17 mouse cellular contexts compared by ENCODE assay signal in genomic region chr9:55371908-55372307, GRCm38 (mm10). TPM values are rescaled to one million over a fixed set of nuclear protein-coding genes. Genes with fewer than 3 reads are reported as not detected.
"Had no signal": no experiment of that assay in that cellular context is flagged by ENCODE, and none has a peak within 500 bp of the region (broad histone marks: within the 10 kb centered on the region; RNA-seq: fewer than 3 reads in every experiment).

No protein-coding gene starts in this region.

- H3K4me2 ChIP-seq: limb, embryonic 12.5 days; liver, embryonic 15.5 days; neural tube, embryonic 12.5 days; stomach, embryonic 15.5 days had no signal

- H3K4me3 ChIP-seq: limb, embryonic 12.5 days; liver, embryonic 15.5 days; midbrain, embryonic 10.5 days; neural tube, embryonic 12.5 days; stomach, embryonic 15.5 days had no signal

- H3K9me3 ChIP-seq: limb, embryonic 12.5 days; liver, embryonic 15.5 days; midbrain, embryonic 10.5 days; neural tube, embryonic 12.5 days; stomach, embryonic 15.5 days had no signal

- H3K9ac ChIP-seq: limb, embryonic 12.5 days; liver, embryonic 15.5 days; neural tube, embryonic 12.5 days; stomach, embryonic 15.5 days had no signal

- DNase-seq: kidney, adult 9 months; kidney, postnatal 10 days; liver; lung, adult 2 months; lung, postnatal 10 days; lung, postnatal 4 days; midbrain, embryonic 14.5 days; right cerebral cortex, postnatal 14 days; thymus, adult 2 months; thymus, postnatal 25 days had no signal

- H3K36me3 ChIP-seq: limb, embryonic 12.5 days; liver, embryonic 15.5 days; midbrain, embryonic 10.5 days; neural tube, embryonic 12.5 days; stomach, embryonic 15.5 days had no signal

- H3K27ac ChIP-seq: limb, embryonic 12.5 days; liver, embryonic 15.5 days; midbrain, embryonic 10.5 days; neural tube, embryonic 12.5 days; stomach, embryonic 15.5 days had no signal

- H3K4me1 ChIP-seq: limb, embryonic 12.5 days; liver, embryonic 15.5 days; midbrain, embryonic 10.5 days; neural tube, embryonic 12.5 days; stomach, embryonic 15.5 days had no signal

- H3K27me3 ChIP-seq: limb, embryonic 12.5 days; liver, embryonic 15.5 days; neural tube, embryonic 12.5 days; stomach, embryonic 15.5 days had no signal

RNA-seq across cellular contexts. Expression of gene Tmem266, which starts 45.2 kb away (rescaled TPM):
- total RNA-seq: megakaryocyte, adult 5-6 weeks; monocyte, adult 5-6 weeks had no signal
- polyA plus RNA-seq: liver, embryonic 15.5 days had no signal
